Mouse (Mus musculus) limb, embryonic 12.5 days (tissue): Measurements from ENCODE around the gene Kbtbd13. TPM values are rescaled to one million over a fixed set of nuclear protein-coding genes. Genes with fewer than 3 reads are reported as not detected.

ENCODE experiments used
- ATAC-seq: fragments of 200-750 bp; cut with Nextera tagmentation; 2 replicates; pipeline ENCODE4 v1.8.0; 2017; ENCODE audit warnings: low read depth, moderate TSS enrichment; ENCODE audit not compliant: insufficient number of reproducible peaks, insufficient read depth, low FRiP score, low TSS enrichment
- H3K27ac ChIP-seq: fragments of 300-500 bp; sonication (generic); 2 replicates; pipeline ENCODE4 v1.5.1; 2016; ENCODE audit warnings: mild to moderate bottlenecking, moderate library complexity
- H3K27me3 ChIP-seq: fragments of 300-500 bp; sonication (generic); 2 replicates; pipeline ENCODE4 v1.6.1; 2016; ENCODE audit warnings: mild to moderate bottlenecking, moderate library complexity
- H3K36me3 ChIP-seq: fragments of 300-500 bp; sonication (generic); 2 replicates; pipeline ENCODE4 v1.6.1; 2016; ENCODE audit warnings: mild to moderate bottlenecking, moderate library complexity
- H3K4me1 ChIP-seq: fragments of 300-500 bp; sonication (generic); replicated peaks from 2 replicates; pipeline ENCODE4 v1.6.1; 2016
- H3K4me2 ChIP-seq: fragments of 300-500 bp; sonication (generic); 2 replicates; pipeline ENCODE4 v1.6.1; 2016; ENCODE audit warnings: mild to moderate bottlenecking, moderate library complexity
- H3K4me3 ChIP-seq: fragments of 300-500 bp; sonication (generic); replicated peaks from 2 replicates; pipeline ENCODE4 v1.5.1; 2016; ENCODE audit warnings: mild to moderate bottlenecking
- H3K9ac ChIP-seq: fragments of 300-500 bp; sonication (generic); replicated peaks from 2 replicates; pipeline ENCODE4 v1.6.1; 2016; ENCODE audit warnings: mild to moderate bottlenecking, moderate library complexity
- H3K9me3 ChIP-seq: fragments of 300-500 bp; sonication (generic); 2 replicates; pipeline ENCODE4 v1.6.1; 2016; ENCODE audit warnings: mild to moderate bottlenecking, moderate library complexity
- WGBS: fragments of 180-500 bp; shearing (Covaris S2); methylation state at CpG from one replicate; pipeline ENCODE4 v1.1.7; 2016; 5-methylcytosine and 5-hydroxymethylcytosine counted together
- polyA plus RNA-seq: library from polyadenylated mRNA; unstranded; fragments of >200 nt; fragmentation: Nextera tagmentation; extraction: Ambion mirVana; gene quantifications from 2 replicates; pipeline ENCODE4 v1.2.1, GENCODE M21; 2016

Kbtbd13 gene
- polyA plus RNA-seq, 1 experiment from 2014 or later = 1.3 TPM

DNA sequence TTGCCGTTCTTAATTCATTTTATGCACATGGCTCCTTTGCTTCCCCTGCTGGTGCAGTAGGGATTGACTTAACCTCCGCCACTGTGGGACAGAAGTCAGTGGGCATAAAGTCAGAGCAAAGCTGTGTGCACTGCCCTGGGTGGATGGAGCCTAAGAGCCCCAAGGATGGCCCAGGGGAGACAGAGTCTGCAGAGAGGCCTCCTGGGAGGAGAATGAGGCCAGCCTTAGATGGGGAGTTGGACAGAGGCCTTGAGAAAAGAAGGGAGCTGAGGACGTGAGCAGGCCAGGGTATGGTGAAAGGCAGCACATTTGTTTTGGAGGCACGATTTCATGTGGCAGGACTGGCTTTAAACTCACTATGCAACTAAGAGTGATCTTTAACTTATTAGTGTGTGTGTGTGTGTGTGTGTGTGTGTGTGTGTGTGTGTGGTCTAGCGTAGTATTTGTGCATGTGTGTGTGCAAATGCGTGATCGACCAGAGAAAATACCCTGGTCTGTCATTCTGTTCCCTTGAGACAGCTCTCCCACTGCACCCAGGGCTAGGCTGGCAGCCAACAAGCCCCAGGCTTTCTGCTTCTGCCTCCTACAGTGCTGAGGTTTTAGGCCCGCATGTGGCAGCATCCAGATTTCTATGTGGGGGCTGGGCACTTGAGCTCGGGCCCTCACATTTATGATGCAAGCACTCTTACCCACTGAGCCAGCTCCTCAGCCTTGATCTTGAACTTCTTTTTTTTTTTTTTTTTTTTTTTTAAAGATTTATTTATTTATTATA lies 16.1 kb downstream of the Kbtbd13 start:
- Histone ChIP-seq H3K27me3 (no peaks in the 10 kb centered on the region), H3K36me3 (peaks cover 21% of the 10 kb centered on the region), H3K4me2 (no peak overlapping the region), H3K9ac (0 out of 2 replicates have a peak overlapping the region, but pooled peaks have one; percentile 3), H3K9me3 (no peaks in the 10 kb centered on the region), H3K4me1 (no peaks in the 10 kb centered on the region; the same call in 1 of the 2 replicates), H3K4me3 (no peak overlapping the region), H3K27ac (0 out of 2 replicates have a peak overlapping the region, but pooled peaks have one; percentile 29)
- 77% methylated on average over 9 of the region's 9 CpGs for WGBS
- no peak; the same call in 1 of the 2 replicates for ATAC-seq

DNA sequence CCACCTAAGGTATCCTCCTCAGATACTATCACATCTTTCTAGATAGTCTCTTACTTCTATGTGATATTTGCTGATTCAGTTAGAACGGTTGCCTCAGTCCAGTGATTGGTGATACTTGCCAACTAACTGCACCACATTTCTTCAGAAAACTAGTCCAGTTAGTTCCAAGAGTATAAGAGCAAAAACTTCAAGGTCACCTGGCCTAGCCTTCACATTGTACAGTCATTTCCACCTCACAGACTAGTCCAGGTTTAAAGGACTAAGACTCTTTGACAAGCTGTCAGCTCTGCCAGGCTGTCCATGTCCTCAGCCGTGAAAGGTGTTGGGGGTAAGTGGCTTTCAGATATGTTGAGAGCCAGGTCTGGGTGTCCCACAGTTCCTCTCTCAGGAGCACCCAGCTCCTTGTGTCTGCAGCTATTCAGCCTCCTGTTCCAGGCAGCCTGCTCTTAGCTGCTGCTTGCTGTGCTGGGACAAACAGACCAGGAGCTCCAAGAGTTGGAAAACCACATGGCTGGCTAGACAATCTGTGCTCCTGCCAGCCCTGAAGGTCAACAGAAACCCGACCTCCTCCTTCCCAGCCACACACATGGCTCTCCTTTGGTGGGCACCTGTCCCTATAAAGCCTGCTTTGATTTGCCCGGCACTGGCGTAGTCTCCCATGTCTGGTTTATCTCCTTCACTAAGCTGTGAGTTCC lies 16.8 kb downstream of the Kbtbd13 start:
- no peak overlapping the region for H3K9ac ChIP-seq
- no peak overlapping the region for H3K4me3 ChIP-seq
- H3K27me3 ChIP-seq = no peaks in the 10 kb centered on the region
- 54% methylated on average over 5 of the region's 5 CpGs for WGBS
- no peak overlapping the region for H3K4me2 ChIP-seq
- H3K27ac ChIP-seq = 0 out of 2 replicates have a peak overlapping the region, but pooled peaks have one; percentile 29
- ATAC-seq = no peak
- no peaks in the 10 kb centered on the region for H3K9me3 ChIP-seq
- peaks cover 21% of the 10 kb centered on the region for H3K36me3 ChIP-seq
- no peaks in the 10 kb centered on the region; the same call in 1 of the 2 replicates for H3K4me1 ChIP-seq

- Histone ChIP-seq H3K4me2 (no peak overlapping the region), H3K4me3 (no peak overlapping the region), H3K9me3 (no peaks in the 10 kb centered on the region), H3K9ac (no peak overlapping the region), H3K4me1 (no peaks in the 10 kb centered on the region; the same call in 1 of the 2 replicates), H3K27ac (no peak overlapping the region), H3K27me3 (no peaks in the 10 kb centered on the region), H3K36me3 (peaks cover 16% of the 10 kb centered on the region)
- WGBS = 72% methylated on average over 4 of the region's 4 CpGs
- no peak for ATAC-seq
Observed at GRCm38 (mm10) chr9:65372449-65372848, 19.0 kb downstream of the Kbtbd13 start.

GRCm38 (mm10) chr9:65371756-65372155 lies 19.7 kb downstream of the Kbtbd13 start:
- H3K27ac ChIP-seq = no peak overlapping the region
- H3K4me3 ChIP-seq = no peak overlapping the region
- no peak for ATAC-seq
- no peaks in the 10 kb centered on the region; the same call in 1 of the 2 replicates for H3K4me1 ChIP-seq
- no peak overlapping the region for H3K9ac ChIP-seq
- no peaks in the 10 kb centered on the region for H3K27me3 ChIP-seq
- 78% methylated on average over 24 of the region's 24 CpGs for WGBS
- H3K36me3 ChIP-seq = peaks cover 10% of the 10 kb centered on the region
- no peak overlapping the region for H3K4me2 ChIP-seq
- no peaks in the 10 kb centered on the region for H3K9me3 ChIP-seq

GRCm38 (mm10) chr9:65365721-65366120 lies 25.7 kb downstream of the Kbtbd13 start:
- Histone ChIP-seq H3K27ac (no peak overlapping the region), H3K4me3 (no peak overlapping the region), H3K9ac (no peak overlapping the region), H3K4me2 (no peak overlapping the region), H3K36me3 (peaks cover 22% of the 10 kb centered on the region), H3K4me1 (no peaks in the 10 kb centered on the region), H3K27me3 (no peaks in the 10 kb centered on the region), H3K9me3 (no peaks in the 10 kb centered on the region)
- no peak for ATAC-seq
- WGBS = 91% methylated on average over 7 of the region's 7 CpGs

DNA sequence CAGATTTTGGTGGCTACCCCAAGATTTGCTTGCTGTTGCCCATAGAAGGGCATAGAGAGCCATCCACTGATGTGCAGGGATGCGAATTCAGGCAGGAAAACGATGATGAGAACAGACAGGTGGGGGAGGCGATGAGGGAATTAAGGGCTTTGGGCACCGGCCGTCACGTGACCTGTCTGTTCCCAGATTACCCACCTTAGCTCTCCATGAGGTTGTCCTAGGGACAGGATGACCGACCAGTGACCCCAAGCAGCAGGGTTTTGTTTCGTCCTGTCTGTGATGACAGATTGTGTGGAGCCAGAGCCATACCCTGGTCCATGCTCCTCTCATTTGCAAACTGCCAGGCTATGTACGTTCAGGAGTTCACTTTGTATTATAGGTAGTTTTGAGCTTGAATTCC lies 27.8 kb downstream of the Kbtbd13 start:
- no peaks in the 10 kb centered on the region for H3K9me3 ChIP-seq
- H3K27me3 ChIP-seq = no peaks in the 10 kb centered on the region
- H3K36me3 ChIP-seq = peaks cover 41% of the 10 kb centered on the region
- 54% methylated on average over 9 of the region's 9 CpGs for WGBS
- no peak for ATAC-seq
- no peak overlapping the region for H3K4me3 ChIP-seq
- no peak overlapping the region for H3K27ac ChIP-seq
- no peak overlapping the region for H3K4me2 ChIP-seq
- H3K9ac ChIP-seq = no peak overlapping the region
- H3K4me1 ChIP-seq = no peaks in the 10 kb centered on the region

DNA sequence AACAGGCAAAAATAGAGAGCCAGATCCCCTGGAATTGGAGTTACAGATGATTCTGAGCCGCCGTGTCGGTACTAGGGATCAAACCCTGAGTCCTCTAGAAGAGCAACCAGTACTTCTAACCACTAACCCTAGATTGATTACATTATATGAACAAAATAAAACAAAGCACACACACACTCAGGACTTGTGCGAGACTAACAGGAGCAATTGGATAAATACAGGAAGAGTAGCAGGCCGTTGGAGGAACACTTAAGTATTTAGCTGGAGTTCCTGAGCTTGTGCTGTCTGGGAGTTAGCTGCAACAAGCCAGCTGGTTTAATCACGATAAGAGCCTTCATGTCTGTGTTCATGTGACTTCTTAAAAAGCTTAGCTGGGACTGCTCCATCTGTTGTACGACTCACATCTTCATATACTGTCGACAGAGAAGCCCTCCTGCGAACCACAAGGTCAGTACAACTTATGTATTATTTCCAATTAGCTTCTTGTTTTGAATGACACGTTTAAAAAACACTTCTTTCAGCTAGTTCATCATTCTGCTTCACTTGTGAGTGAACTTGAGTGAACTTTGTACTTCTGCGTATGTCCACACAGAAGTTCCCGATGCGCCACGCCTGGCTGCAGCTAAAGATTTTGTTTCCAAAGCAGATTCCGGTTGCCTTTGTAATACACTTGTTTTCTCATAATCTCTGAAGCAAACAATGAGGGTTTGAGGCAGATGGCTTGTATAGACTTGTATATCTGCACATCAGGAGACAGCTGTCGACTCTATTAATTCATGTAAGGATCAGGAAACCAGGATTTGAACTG lies 30.6 kb downstream of the Kbtbd13 start, which contains the start of gene Ubap1l:
Gene Ubap1l (plus strand): TSS at position 401 of the 808 bp plus-strand sequence.
- no peaks in the 10 kb centered on the region for H3K9me3 ChIP-seq
- WGBS = 95% methylated on average over 16 of the region's 16 CpGs
- H3K4me1 ChIP-seq = no peaks in the 10 kb centered on the region
- no peaks in the 10 kb centered on the region for H3K27me3 ChIP-seq
- no peak for ATAC-seq
- peaks cover 63% of the 10 kb centered on the region for H3K36me3 ChIP-seq
- H3K4me2 ChIP-seq = no peak within 1 kb of the TSS
- no peak within 1 kb of the TSS for H3K27ac ChIP-seq
- H3K4me3 ChIP-seq = no peak within 1 kb of the TSS
- no peak within 1 kb of the TSS for H3K9ac ChIP-seq

DNA sequence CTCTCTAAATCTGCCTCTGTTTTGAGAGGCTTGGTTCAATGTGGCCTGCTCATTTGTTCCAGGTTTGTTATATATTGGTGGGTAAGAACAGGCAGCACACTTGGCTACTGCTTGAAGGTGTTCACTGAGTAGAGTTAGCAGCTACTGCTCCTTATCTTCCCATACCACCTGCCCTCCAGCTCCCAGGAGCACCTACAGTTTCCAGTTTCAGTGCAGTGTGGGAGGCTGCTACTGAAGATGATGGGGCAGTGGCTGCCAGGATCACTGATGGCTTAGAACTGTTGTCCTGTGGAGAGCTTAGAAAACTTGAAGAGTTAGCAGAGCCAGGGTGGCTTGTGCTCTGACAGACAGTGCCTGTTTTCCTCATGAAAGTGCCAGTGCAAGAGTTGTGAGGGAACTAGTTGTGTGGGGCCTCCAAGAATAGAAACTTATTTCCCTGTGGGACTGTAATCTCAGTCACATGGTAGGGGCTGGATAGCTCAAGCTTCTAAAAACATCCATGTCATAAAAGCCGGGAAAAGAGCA lies 32.4 kb downstream of the Kbtbd13 start:
- WGBS = 91% methylated on average over 1 of the region's 1 CpGs
- Histone ChIP-seq H3K4me2 (no peak overlapping the region), H3K27me3 (no peaks in the 10 kb centered on the region), H3K27ac (no peak overlapping the region), H3K9me3 (no peaks in the 10 kb centered on the region), H3K4me1 (no peaks in the 10 kb centered on the region), H3K4me3 (no peak overlapping the region), H3K36me3 (peaks cover 76% of the 10 kb centered on the region), H3K9ac (no peak overlapping the region)
- no peak for ATAC-seq

GRCm38 (mm10) chr9:65356971-65357370 lies 34.5 kb downstream of the Kbtbd13 start:
- Histone ChIP-seq H3K4me1 (no peaks in the 10 kb centered on the region), H3K27me3 (no peaks in the 10 kb centered on the region), H3K9me3 (no peaks in the 10 kb centered on the region), H3K4me2 (no peak overlapping the region), H3K27ac (no peak overlapping the region), H3K9ac (no peak overlapping the region), H3K4me3 (no peak overlapping the region), H3K36me3 (peaks cover 74% of the 10 kb centered on the region)
- no peak for ATAC-seq
- WGBS = 98% methylated on average over 2 of the region's 2 CpGs

DNA sequence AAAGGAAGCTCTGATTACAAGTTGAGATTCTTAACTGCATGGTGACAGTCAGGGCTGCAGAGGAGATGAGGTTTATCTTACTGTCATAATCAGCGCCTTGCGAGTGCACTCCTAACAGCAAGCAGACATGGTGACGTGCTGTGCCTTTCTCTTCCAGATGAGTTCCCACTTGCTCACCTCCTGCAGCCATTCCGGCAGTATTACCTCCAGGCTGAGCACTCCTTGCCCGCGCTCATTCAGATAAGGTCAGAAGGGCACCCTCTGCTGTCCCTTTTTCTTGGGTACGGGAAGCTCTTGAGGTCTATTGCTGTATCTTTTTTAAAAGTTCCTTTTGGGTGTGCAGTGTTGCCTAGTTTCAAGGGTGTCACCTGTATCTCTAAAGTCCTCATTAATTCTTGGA lies 34.9 kb downstream of the Kbtbd13 start:
- H3K4me2 ChIP-seq = no peak overlapping the region
- no peak overlapping the region for H3K4me3 ChIP-seq
- H3K4me1 ChIP-seq = no peaks in the 10 kb centered on the region
- no peak for ATAC-seq
- WGBS = 86% methylated on average over 7 of the region's 7 CpGs
- no peaks in the 10 kb centered on the region for H3K9me3 ChIP-seq
- H3K27ac ChIP-seq = no peak overlapping the region
- no peaks in the 10 kb centered on the region for H3K27me3 ChIP-seq
- no peak overlapping the region for H3K9ac ChIP-seq
- peaks cover 70% of the 10 kb centered on the region for H3K36me3 ChIP-seq

GRCm38 (mm10) chr9:65353251-65353650 lies 38.2 kb downstream of the Kbtbd13 start:
- Histone ChIP-seq H3K4me3 (no peak overlapping the region), H3K9ac (no peak overlapping the region), H3K27ac (no peak overlapping the region), H3K4me1 (peaks cover 1% of the 10 kb centered on the region; the same call in 1 of the 2 replicates), H3K27me3 (no peaks in the 10 kb centered on the region), H3K36me3 (peaks cover 38% of the 10 kb centered on the region), H3K9me3 (no peaks in the 10 kb centered on the region), H3K4me2 (no peak overlapping the region)
- 88% methylated on average over 5 of the region's 5 CpGs for WGBS
- ATAC-seq = no peak
